Mouse (Mus musculus) liver, embryonic 14.5 days (tissue): ENCODE measurements around the gene Snrk. TPM values are rescaled to one million over a fixed set of nuclear protein-coding genes. Genes with fewer than 3 reads are reported as not detected.

Experiments
- ATAC-seq: fragments of 200-750 bp; cut with Nextera tagmentation; 2 replicates; pipeline ENCODE4 v1.8.0; 2017; ENCODE audit warnings: moderate number of reproducible peaks, mild to moderate bottlenecking, moderate library complexity; ENCODE audit not compliant: insufficient read depth
- DNase-seq, 3 experiments: peaks; one replicate each; pipeline ENCODE4 v3.0.0-alpha.2; 2012 to 2013; ENCODE audit warnings: low read depth in 3 of 3, low spot score in 3 of 3
- H3K27ac ChIP-seq: fragments of 300-500 bp; sonication (generic); 2 replicates; pipeline ENCODE4 v1.5.1; 2014; ENCODE audit warnings: moderate library complexity, mild to moderate bottlenecking, control low read depth, inconsistent platforms
- H3K27me3 ChIP-seq: fragments of 300-500 bp; sonication (generic); 2 replicates; pipeline ENCODE4 v1.6.1; 2014; ENCODE audit warnings: mild to moderate bottlenecking, low read length, moderate library complexity; ENCODE audit not compliant: control insufficient read depth, insufficient read depth
- H3K36me3 ChIP-seq: fragments of 300-500 bp; sonication (generic); replicated peaks from 2 replicates; pipeline ENCODE4 v1.6.1; 2014; ENCODE audit warnings: low read depth; ENCODE audit not compliant: control insufficient read depth, insufficient read depth
- H3K4me1 ChIP-seq, 2 experiments: fragments of 200-500 bp in 1 of 2; fragments of 300-500 bp in 1 of 2; sonication (generic) in 1 of 2; replicated peaks; 2 replicates each; pipeline ENCODE4 v1.6.1; 2012 to 2014; ENCODE audit warnings: antibody characterized with exemption in 1 of 2, inconsistent platforms in 1 of 2, low read length in 1 of 2; ENCODE audit not compliant: control insufficient read depth in 2 of 2, insufficient read depth in 2 of 2
- H3K4me2 ChIP-seq: fragments of 300-500 bp; sonication (generic); 2 replicates; pipeline ENCODE4 v1.6.1; 2014; ENCODE audit warnings: low read depth, mild to moderate bottlenecking, control low read depth, moderate library complexity
- H3K4me3 ChIP-seq, 2 experiments: fragments of 200-500 bp in 1 of 2; fragments of 300-500 bp in 1 of 2; sonication (generic) in 1 of 2; 2 replicates each; pipeline ENCODE4 v1.5.1; 2012 to 2014; ENCODE audit warnings: low read depth in 2 of 2, low read length in 2 of 2, mild to moderate bottlenecking in 2 of 2, control low read depth in 1 of 2, inconsistent platforms in 1 of 2, moderate library complexity in 1 of 2; ENCODE audit not compliant: insufficient read depth in 1 of 2
- H3K9ac ChIP-seq: fragments of 300-500 bp; sonication (generic); replicated peaks from 2 replicates; pipeline ENCODE4 v1.6.1; 2014; ENCODE audit warnings: mild to moderate bottlenecking, control low read depth, moderate library complexity
- H3K9me3 ChIP-seq: fragments of 300-500 bp; sonication (generic); 2 replicates; pipeline ENCODE4 v1.6.1; 2016; ENCODE audit warnings: low read length, mixed read lengths; ENCODE audit not compliant: control insufficient read depth
- CTCF ChIP-seq: IDR thresholded peaks from 2 replicates; pipeline ENCODE4 v1.5.1; 2016; ENCODE audit warnings: antibody characterized with exemption, low read depth, control low read depth
- EP300 ChIP-seq: IDR thresholded peaks from 2 replicates; pipeline ENCODE4 v1.6.1; 2016; ENCODE audit warnings: antibody characterized with exemption, low read depth
- WGBS: fragments of 180-500 bp; shearing (Covaris S2); extraction: QIAGEN DNeasy Blood & Tissue Kit; methylation state at CpG from one replicate; pipeline ENCODE4 v1.1.7; 2014; ENCODE audit not compliant: insufficient replicate concordance; 5-methylcytosine and 5-hydroxymethylcytosine counted together
- polyA plus RNA-seq, 2 experiments: library from polyadenylated mRNA; depleted of rRNA in 1 of 2; stranded (reverse) in 1 of 2; unstranded in 1 of 2; fragments of >200 nt; fragmentation: Nextera tagmentation in 1 of 2; extraction: Ambion mirVana in 1 of 2; gene quantifications; 2 replicates each; pipeline versions ENCODE4 v1.2.1 to v1.2.3; 2012 to 2014

Gene Snrk
- polyA plus RNA-seq, 2 experiments: 10.4 to 12.9 TPM

- Histone ChIP-seq H3K27me3 (no peaks in the 10 kb centered on the region), H3K27ac (no peak overlapping the region), H3K4me1 (peaks cover 0 to 6% of the 10 kb centered on the region in 2 experiments; a peak in 2 of 4 replicates), H3K4me2 (no peak overlapping the region), H3K9ac (no peak overlapping the region), H3K9me3 (no peaks in the 10 kb centered on the region), H3K36me3 (no peaks in the 10 kb centered on the region), H3K4me3 (no peak overlapping the region)
- DNase-seq: no peak
- no peak for ATAC-seq
- 49% methylated on average over 5 of the region's 5 CpGs for WGBS
- TF ChIP-seq EP300: no peak
- TF ChIP-seq CTCF: no peak
Observed at GRCm38 (mm10) chr9:122193361-122193760, 76.3 kb downstream of the Snrk start.

GRCm38 (mm10) chr9:122193823-122194222 is 76.8 kb downstream of the Snrk start:
- Histone ChIP-seq H3K36me3 (no peaks in the 10 kb centered on the region), H3K9ac (no peak overlapping the region), H3K4me2 (no peak overlapping the region), H3K4me3 (no peak overlapping the region), H3K4me1 (peaks cover 0 to 1% of the 10 kb centered on the region in 2 experiments; a peak in 2 of 4 replicates), H3K9me3 (no peaks in the 10 kb centered on the region), H3K27me3 (no peaks in the 10 kb centered on the region), H3K27ac (no peak overlapping the region)
- no peak for DNase-seq
- TF ChIP-seq EP300: no peak
- no peak for TF ChIP-seq CTCF
- no peak for ATAC-seq
- 69% methylated on average over 5 of the region's 5 CpGs for WGBS

GRCm38 (mm10) chr9:122195042-122195682 is 78.1 kb downstream of the Snrk start:
- TF ChIP-seq EP300 (no peak), CTCF (no peak)
- Histone ChIP-seq H3K9me3 (no peaks in the 10 kb centered on the region), H3K27ac (no peak overlapping the region), H3K4me1 (no peaks in the 10 kb centered on the region), H3K9ac (no peak overlapping the region), H3K27me3 (no peaks in the 10 kb centered on the region), H3K36me3 (no peaks in the 10 kb centered on the region), H3K4me2 (no peak overlapping the region), H3K4me3 (no peak overlapping the region)
- no peak for DNase-seq
- WGBS: 55% methylated on average over 5 of the region's 5 CpGs
- ATAC-seq: no peak

- no peak overlapping the region for H3K9ac ChIP-seq
- ATAC-seq: no peak
- H3K4me2 ChIP-seq: no peak overlapping the region
- H3K9me3 ChIP-seq: no peaks in the 10 kb centered on the region
- H3K27me3 ChIP-seq: no peaks in the 10 kb centered on the region
- TF ChIP-seq CTCF: no peak
- TF ChIP-seq EP300: no peak
- DNase-seq: no peak
- WGBS: 71% methylated on average over 5 of the region's 5 CpGs
- no peak overlapping the region for H3K4me3 ChIP-seq
- no peaks in the 10 kb centered on the region for H3K4me1 ChIP-seq
- H3K36me3 ChIP-seq: no peaks in the 10 kb centered on the region
- no peak overlapping the region for H3K27ac ChIP-seq
Observed at GRCm38 (mm10) chr9:122197021-122197420, 80.0 kb downstream of the Snrk start.

- Histone ChIP-seq H3K27ac (no peak overlapping the region), H3K4me3 (no peak overlapping the region), H3K36me3 (no peaks in the 10 kb centered on the region), H3K9me3 (no peaks in the 10 kb centered on the region), H3K4me1 (no peaks in the 10 kb centered on the region), H3K27me3 (no peaks in the 10 kb centered on the region), H3K4me2 (no peak overlapping the region), H3K9ac (no peak overlapping the region)
- 63% methylated on average over 3 of the region's 3 CpGs for WGBS
- DNase-seq (no peak), ATAC-seq (no peak)
- TF ChIP-seq CTCF: no peak
- no peak for TF ChIP-seq EP300
Observed at GRCm38 (mm10) chr9:122198621-122199020, 81.6 kb downstream of the Snrk start.
